Mouse (Mus musculus): ENCODE data around the gene Efcab5. TPM values are rescaled to one million over a fixed set of nuclear protein-coding genes. Genes with fewer than 3 reads are reported as not detected.

The Efcab5 gene
- total RNA-seq, 2 experiments from 2014 or later: 2.8 to 3.2 TPM

Small RNA genes lying within 50 kb of the gene (microRNA-seq; reads per million reads assigned to microRNA genes)
- 2,105 to 2,955 reads per million in 2 experiments for gene Mir423

Other genes starting within 250 kb of the Efcab5 start
- not detected for gene Slc6a4, start 190.4 kb downstream of the Efcab5 start, total RNA-seq (2021)
- gene Nsrp1, start 110.5 kb downstream of the Efcab5 start, total RNA-seq (2021): 10 to 100 TPM; 18.7 to 20.9 TPM
- gene Ssh2, start 27.3 kb upstream of the Efcab5 start, total RNA-seq (2021): 10 to 100 TPM; 34.8 to 37.1 TPM

Measured in left cerebral cortex, postnatal 25 days (tissue).